Mouse (Mus musculus) brown adipose tissue, adult 24 weeks (tissue): Measurements from ENCODE around the gene Plekha5. TPM values are rescaled to one million over a fixed set of nuclear protein-coding genes. Genes with fewer than 3 reads are reported as not detected.

ENCODE experiments used
- H3K27ac ChIP-seq: fragments of 200-500 bp; replicated peaks from 2 replicates; pipeline ENCODE4 v1.5.1; 2012; ENCODE audit warnings: low read depth, mild to moderate bottlenecking, low read length
- H3K4me1 ChIP-seq: fragments of 200-500 bp; 2 replicates; pipeline ENCODE4 v1.6.1; 2012; ENCODE audit warnings: low read length, mixed read lengths; ENCODE audit not compliant: control insufficient read depth, insufficient read depth, insufficient read length
- H3K4me3 ChIP-seq: fragments of 200-500 bp; 2 replicates; pipeline ENCODE4 v1.5.1; 2012; ENCODE audit warnings: low read depth, mild to moderate bottlenecking, low read length, moderate library complexity; ENCODE audit not compliant: insufficient read depth
- polyA plus RNA-seq: library from polyadenylated mRNA; stranded (reverse); fragments of >200 nt; gene quantifications from 2 replicates; pipeline ENCODE4 v1.2.4, GENCODE M21; 2012; ENCODE audit not compliant: missing spikeins, insufficient read depth, insufficient read length

The Plekha5 gene
- polyA plus RNA-seq, 1 experiment: 9.9 TPM

DNA sequence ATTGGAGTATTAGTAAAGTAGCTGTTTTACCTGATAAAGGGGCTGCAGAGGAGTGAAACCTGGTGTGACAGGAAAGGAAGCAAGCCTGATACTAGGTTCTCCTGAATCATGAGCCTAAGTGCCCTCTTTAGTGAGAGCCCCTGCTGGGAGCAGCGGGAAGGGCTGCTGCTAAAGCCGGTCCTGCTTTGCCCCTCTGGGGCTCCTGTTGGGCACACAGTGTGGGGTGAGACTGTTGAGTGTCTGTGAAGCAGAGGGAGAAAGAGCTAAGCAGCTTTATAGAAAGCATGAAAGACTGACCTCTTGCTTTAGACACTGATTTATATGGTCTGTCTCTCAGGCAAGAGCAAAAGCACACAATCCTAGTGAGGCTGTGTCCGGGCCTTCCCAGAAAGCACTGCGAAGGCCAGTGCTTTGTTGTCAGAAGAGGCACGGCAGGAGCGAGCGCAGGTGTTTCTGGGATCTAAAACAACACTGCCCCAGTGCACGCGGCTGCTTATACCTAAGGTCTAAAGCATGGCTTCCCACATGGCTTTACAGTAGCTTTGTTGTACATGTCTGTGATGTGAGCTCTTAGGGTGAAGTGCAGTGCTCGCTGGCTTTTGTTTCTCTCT is 21.1 kb downstream of the Plekha5 start:
- no peaks in the 10 kb centered on the region for H3K4me1 ChIP-seq
- H3K27ac ChIP-seq: no peak overlapping the region
- H3K4me3 ChIP-seq: no peak overlapping the region

DNA sequence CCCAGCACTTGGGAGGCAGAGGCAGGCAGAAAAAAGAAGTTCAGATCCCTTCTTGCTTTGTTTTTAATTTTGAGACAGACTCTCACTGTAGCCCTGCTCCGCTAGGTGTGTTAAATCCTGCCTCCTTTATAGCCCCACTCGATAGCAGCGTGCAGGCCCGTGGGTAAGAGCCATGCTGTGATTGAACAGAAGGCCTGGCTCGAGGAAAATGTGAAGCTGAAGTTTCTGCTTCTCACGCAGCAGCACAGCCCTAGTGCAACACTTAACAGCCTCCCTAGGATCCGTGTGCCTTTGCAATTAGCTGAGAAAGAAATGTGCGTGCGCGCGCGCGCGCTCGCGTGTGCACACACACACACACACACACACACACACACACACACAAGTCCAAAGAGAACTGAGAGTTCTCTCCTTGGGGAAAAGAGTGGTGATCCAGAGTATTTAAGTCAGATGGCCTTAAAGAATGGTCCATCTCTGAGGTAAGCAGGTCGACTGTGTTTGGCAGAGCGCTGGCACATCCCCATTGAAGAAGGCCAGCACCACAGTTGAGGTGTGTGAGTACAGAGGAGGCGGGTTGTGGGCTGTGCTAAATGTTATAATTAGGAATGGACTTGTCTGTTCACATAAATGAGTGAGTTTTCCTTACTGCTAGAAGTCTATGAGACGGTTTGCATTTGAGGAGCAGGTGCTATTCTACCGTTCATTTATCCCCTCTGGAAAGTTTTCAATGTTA is 24.3 kb downstream of the Plekha5 start:
- no peak overlapping the region for H3K4me3 ChIP-seq
- H3K27ac ChIP-seq: no peak overlapping the region
- no peaks in the 10 kb centered on the region for H3K4me1 ChIP-seq

DNA sequence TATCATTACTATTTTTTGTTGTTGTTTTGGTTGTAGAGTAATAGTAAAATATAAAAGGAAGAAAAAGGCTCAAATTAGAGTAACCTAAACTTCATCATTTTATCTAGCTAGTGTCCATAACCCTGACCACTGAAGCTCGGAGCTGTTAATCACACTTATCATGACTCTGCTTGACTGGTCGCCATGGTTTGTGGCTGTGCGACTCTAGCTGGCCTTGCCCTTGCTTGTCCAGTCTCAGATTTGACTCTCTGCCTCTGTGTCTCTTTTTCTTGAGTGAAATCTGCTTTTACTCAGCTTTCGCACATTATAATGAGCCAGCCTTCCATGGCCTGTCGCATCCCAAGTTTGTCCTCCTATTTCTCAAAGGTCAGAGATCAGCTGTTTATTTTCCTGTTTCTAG is 26.8 kb downstream of the Plekha5 start:
- Histone ChIP-seq H3K4me1 (no peaks in the 10 kb centered on the region), H3K27ac (no peak overlapping the region), H3K4me3 (no peak overlapping the region)

DNA sequence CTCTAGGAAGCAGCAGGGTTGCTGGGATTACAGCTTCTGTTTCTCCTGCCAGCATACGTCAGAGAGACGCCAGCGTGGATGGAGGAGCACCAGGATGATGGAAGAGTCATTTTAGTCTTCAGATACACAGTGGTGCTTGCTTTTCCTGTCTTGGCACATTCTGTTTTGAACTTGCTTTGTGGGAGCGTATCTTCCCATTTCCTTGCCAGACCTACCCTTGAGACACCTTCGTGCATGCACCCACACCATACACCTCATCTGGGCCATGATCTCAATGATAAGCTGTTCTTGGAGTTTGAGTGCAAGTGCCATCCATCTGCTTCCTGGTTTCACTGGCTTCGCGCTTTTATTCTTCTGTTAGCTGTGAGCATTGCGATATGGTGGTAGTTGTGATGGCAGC is 28.9 kb downstream of the Plekha5 start:
- H3K4me1 ChIP-seq: no peaks in the 10 kb centered on the region
- H3K27ac ChIP-seq: no peak overlapping the region
- no peak overlapping the region for H3K4me3 ChIP-seq

DNA sequence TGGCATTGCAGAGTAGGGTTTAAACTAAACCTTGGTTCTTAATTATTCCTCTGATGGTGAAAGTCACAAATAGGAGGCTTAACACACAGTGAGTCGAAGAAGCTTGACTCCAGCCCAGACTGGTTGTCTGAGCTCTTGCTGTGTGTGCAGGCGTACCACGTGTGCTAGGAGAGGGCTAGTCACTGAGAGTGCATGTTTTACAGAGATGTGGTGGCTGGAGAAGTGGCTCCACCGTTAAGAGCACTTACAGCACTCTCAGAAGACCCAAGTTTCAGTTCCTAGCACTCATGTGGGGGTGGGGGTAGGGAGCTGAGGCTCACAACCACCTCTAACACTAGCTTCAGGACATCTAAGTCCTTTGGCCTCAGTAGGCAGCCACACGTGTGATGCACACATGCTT is 29.6 kb downstream of the Plekha5 start:
- Histone ChIP-seq H3K27ac (no peak overlapping the region), H3K4me1 (no peaks in the 10 kb centered on the region), H3K4me3 (no peak overlapping the region)

DNA sequence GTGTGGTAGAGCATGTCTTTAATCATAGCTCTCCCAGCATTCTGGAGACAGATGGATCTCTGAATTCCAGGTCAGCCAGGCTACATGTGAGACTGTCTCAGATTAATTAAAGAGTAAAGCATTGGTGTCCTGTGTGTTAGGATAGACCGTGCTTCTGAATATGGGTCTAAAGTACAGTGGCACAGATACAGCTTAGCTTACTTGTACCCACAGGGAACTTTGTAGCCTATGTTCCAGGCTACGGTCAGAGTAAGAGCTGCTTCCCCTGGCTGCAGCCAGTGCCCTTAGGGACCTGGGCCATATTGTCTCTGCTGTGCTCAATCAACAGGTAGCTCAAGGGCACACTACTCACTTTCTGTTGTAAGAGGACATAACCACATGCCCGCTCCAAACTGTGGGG is 30.5 kb downstream of the Plekha5 start:
- no peak overlapping the region for H3K4me3 ChIP-seq
- H3K4me1 ChIP-seq: no peaks in the 10 kb centered on the region
- H3K27ac ChIP-seq: no peak overlapping the region

DNA sequence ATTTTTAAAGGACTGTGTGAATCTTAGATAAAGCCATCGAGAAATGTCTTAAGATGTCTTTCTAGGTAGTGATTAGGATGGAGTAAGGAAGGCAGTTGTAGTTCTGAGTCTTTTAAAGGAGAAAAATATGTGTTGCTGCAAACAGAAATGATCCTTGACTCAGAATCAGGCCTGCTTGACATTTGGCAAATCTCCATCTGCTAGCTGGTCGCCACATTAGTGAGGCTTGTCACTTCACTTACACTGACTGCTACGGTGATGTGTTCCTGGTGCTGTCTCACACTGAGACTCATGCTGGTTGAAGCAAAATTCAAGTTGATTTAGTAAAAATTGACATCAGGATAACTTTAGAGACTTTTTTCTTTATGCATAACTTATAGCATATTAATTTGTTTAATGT is 32.0 kb downstream of the Plekha5 start:
- Histone ChIP-seq H3K27ac (no peak overlapping the region), H3K4me1 (no peaks in the 10 kb centered on the region), H3K4me3 (no peak overlapping the region)

DNA sequence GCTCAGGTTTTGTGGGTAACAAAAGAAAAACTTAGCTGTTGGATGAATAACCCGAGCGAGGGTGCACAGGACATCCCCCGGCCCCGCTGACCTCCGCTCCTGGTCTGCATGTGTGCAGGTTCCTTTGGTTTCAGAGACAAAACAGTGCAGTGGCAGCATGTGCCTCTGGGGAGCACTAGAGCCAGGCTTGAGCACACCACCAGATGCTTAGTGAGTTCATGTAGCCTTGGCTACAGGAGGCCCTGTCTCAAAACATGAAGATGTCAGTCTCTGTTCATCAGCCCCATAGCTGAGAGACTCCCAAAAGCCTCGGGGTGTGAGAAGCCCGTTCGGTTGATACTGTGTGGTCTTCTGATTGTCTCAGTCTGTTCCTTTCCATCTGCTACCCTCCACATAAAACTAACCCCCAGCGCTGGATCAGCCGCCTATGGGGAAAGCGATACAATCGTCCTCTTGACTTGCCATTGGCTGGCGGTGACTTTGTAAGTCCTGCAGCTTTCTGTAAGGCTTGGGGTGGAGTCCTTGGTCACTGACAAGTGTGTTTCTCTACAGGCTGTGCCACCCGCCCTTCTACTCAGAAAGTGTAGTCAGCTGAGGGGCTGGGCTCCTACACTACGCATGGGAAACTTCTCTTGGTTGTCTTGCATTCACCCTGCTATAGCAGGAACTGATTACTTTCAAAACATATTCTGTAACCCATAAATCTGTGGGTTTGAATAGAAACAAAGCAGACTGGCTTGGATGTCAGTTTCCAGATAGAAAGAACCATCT is 32.7 kb downstream of the Plekha5 start:
- no peak overlapping the region for H3K4me3 ChIP-seq

DNA sequence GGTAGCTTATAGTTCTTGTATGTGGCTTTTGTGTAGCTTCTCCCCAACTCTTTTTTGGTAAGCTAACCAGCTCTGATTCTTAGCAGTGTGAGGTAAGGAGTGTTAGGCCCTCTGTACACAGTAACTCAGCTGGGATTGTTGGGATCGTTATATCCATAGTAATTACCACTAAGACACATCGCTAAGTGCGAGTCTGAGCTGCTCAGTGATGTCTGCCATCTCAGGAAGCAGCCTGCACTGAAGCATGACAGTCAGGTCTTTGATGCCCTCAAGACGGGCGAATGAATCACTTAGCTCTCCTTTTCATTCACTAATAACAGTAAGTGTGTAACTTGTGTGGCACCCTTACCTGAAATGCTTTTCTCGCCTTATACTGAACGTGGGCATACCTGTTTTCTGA is 36.5 kb downstream of the Plekha5 start:
- Histone ChIP-seq H3K4me1 (no peaks in the 10 kb centered on the region), H3K27ac (no peak overlapping the region), H3K4me3 (no peak overlapping the region)

More for the DNA sequence above, 32.7 kb downstream of the Plekha5 start:
- Histone ChIP-seq H3K4me1 (no peaks in the 10 kb centered on the region), H3K27ac (no peak overlapping the region)

DNA sequence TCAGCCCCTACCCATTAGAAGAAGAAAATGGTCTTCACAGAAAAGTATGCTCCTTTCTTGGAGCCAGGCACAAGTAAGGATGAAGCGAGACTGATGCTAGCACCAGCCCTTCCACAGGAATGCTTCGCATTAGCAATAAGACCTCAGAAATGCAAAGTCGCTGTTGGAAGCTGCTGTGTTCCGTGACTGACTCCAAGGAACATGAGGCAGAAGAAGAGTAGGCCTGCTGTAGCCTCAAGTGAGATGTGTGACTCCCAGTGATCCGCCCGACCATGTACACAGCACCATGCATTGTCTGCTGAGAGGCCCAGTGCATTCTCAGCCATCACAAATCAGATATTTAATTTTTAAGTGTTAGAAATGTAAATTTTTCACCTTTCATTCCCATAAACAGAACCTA is 41.0 kb downstream of the Plekha5 start:
- Histone ChIP-seq H3K27ac (no peak overlapping the region), H3K4me3 (no peak overlapping the region), H3K4me1 (no peaks in the 10 kb centered on the region)

DNA sequence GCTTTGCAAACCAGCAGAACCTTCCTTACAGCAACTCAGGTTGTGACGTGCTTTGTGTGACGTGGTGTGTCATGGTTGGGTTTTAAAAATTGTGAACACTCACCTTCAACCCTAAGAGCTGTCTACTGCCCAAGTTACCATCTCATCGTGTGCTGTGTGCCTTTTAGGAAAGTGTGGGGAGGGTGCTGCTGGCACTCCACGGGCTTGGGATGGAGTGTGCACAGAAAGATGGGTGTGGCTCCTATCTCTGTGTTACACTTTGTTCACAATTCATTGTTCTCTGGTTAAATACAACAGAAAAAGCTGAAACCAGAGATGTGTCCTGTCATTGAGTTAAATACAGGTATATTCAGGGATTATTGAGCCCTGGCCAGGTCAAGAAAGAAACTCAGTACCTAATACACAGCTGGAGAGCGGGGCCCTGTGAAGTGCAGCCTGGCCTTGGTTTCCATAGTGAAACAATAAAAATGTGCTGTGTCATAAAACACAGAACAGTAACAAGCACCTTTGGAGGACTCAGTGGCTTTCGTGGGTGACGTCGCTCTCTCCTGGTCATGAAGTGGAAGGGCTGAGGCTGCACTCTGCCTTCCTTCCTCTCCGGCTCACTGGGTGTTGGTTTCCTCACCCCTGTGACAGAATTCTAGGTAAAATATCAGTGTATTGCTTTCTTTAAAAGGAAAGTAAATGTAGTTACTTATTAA is 42.2 kb downstream of the Plekha5 start:
- H3K4me3 ChIP-seq: no peak overlapping the region
- H3K27ac ChIP-seq: no peak overlapping the region
- H3K4me1 ChIP-seq: no peaks in the 10 kb centered on the region

DNA sequence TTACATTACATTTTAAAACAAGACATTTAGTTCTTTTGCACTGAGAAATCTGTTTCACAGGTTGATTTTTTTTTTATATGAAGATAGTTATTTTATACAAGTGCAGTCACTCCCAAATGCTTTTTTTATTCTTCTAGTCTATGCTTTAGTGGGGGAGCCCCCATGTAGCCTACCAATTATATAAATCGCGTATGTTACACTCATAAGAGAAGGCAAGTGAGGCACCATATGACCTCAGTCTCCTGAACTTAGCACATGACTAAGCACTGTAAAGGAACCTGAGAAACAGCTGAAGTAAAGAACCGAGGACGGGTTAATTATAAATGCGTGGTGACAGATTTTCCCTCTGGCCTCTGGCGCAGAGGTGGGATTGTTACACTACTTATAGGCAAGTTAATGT is 43.0 kb downstream of the Plekha5 start:
- Histone ChIP-seq H3K4me1 (no peaks in the 10 kb centered on the region), H3K4me3 (no peak overlapping the region), H3K27ac (no peak overlapping the region)

DNA sequence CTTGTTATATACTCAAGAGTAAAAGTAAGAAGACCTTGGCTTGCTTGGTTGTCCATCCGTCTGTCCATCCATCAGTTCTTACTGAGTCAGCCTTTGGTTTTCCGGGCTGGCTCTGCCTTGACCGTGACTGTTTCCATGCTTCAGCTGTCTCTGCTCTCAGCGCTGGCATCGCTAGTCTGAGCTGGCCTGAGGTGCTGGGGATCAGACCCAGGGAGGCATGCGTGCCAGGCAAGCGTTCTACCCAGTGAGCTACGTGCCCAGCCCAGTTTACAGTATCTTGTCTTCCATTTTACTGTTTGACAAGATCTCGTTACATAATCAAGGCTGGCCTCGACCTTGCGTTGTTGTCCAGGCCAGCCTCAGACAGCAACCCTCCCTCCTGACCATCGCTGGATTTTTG is 44.0 kb downstream of the Plekha5 start:
- no peak overlapping the region for H3K4me3 ChIP-seq
- no peaks in the 10 kb centered on the region for H3K4me1 ChIP-seq
- no peak overlapping the region for H3K27ac ChIP-seq

DNA sequence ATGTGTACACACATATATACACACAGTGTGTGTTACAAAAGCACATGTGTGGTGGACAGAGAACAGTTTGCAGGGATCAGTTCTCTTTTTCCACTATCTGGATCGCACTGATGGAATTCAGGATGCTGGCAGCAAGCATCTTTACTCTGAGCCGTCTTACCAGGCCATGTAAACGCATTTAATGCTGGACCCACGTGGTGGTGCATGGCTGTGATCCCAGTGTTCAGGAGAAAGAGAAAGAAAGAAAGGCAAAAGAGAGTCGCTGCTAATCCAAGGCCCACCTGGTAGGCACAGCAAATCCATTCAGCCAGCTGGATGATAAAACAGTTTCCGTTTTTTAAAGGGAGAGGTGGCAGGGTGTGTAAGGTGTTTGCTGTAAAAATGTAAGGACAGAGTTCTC is 45.9 kb downstream of the Plekha5 start:
- H3K4me1 ChIP-seq: no peaks in the 10 kb centered on the region
- no peak overlapping the region for H3K27ac ChIP-seq
- no peak overlapping the region for H3K4me3 ChIP-seq

DNA sequence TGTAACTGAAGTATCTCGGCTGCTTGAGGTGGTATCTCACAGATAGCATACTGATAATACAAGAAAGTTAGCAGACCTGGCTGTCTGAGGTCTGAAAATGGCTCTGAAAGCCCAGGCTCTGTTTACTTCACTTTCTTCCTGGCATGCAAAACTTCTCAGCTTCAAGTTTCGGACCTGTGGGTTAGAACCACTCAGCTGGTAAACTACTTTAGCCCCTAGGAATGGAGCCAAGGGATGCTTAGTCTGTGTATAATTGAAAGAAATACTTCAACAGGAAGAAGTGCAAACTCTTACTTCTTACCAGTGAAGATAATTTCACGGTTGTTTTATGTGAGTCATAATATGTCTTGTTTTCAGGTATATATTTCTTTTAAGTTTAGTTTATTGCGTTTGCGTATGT is 47.9 kb downstream of the Plekha5 start:
- Histone ChIP-seq H3K27ac (no peak overlapping the region), H3K4me3 (no peak overlapping the region), H3K4me1 (no peaks in the 10 kb centered on the region)
